In the genomic region with DNA sequence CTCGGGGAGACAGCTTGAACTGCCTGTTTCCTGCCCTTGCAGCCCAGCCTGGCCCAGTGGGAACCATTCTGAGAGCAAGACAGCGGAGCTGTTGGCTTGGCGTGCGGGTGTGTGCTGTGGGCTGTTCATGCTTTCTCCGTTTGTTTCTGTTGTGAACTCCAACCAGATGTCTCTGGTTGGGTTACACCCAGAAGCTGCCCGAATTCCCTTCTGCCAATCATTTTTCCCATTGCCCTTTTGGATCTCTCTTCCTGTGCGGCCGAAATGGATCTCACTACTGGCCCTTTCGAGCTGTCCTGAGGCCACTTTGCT, we compare ENCODE assay signal across 7 mouse cellular contexts. TPM values are rescaled to one million over a fixed set of nuclear protein-coding genes. Genes with fewer than 3 reads are reported as not detected.
DNase-seq lines count a peak whose midpoint lies in the region; ATAC-seq and TF ChIP-seq lines count a peak whose summit lies in the region.

No protein-coding gene starts in this region.

- no peak for TF ChIP-seq CTCF in heart, adult 2 months (IDR thresholded peaks at IDR 0.05)
- TF ChIP-seq CTCF in midbrain, postnatal 0 days (IDR thresholded peaks at IDR 0.05) = no peak

- 84% methylated on average over 9 of the region's 9 CpGs for WGBS in midbrain, embryonic 16.5 days
- WGBS in midbrain, embryonic 15.5 days = 67% methylated on average over 9 of the region's 9 CpGs
- WGBS in heart, adult 2 months = 35% methylated on average over 9 of the region's 9 CpGs
- 80% methylated on average over 9 of the region's 9 CpGs for WGBS in midbrain, postnatal 0 days

- 0 out of 2 replicates have a peak, but pooled peaks have one; percentile 8 for TF ChIP-seq EP300 in heart, adult 2 months (IDR thresholded peaks at IDR 0.05; ENCODE audit: insufficient read depth, low read depth, low read length)

- H3K79me2 ChIP-seq in heart, adult 2 months (replicated peaks; ENCODE audit: control insufficient read depth, insufficient read depth, low read length) = peaks cover 3% of the 10 kb centered on the region

- no peaks in the 10 kb centered on the region for H3K9me3 ChIP-seq in midbrain, embryonic 16.5 days (replicated peaks; ENCODE audit: control insufficient read depth, low read length, poor library complexity, severe bottlenecking)
- no peaks in the 10 kb centered on the region for H3K9me3 ChIP-seq in midbrain, embryonic 15.5 days
- no peaks in the 10 kb centered on the region for H3K9me3 ChIP-seq in midbrain, postnatal 0 days (ENCODE audit: low read length)

- peak; percentile 53 to 61 for DNase-seq in heart, adult 2 months
- peak; percentile 36 for DNase-seq in kidney, postnatal 14 days
- no peak for DNase-seq in midbrain, postnatal 0 days (ENCODE audit: low spot score)
- no peak for DNase-seq in left cerebral cortex, adult 8-10 months (ENCODE audit: low spot score in 2 of 2)
- no peak for DNase-seq in T-cell, adult 2 months (ENCODE audit: low spot score)

- peaks cover 18% of the 10 kb centered on the region for H3K27me3 ChIP-seq in midbrain, embryonic 16.5 days (ENCODE audit: control insufficient read depth, insufficient read depth, low read depth, low read length)
- H3K27me3 ChIP-seq in midbrain, embryonic 15.5 days (replicated peaks) = peaks cover 21% of the 10 kb centered on the region
- H3K27me3 ChIP-seq in heart, adult 2 months (ENCODE audit: control insufficient read depth, insufficient read depth, low read length) = no peaks in the 10 kb centered on the region
- H3K27me3 ChIP-seq in midbrain, postnatal 0 days (ENCODE audit: insufficient read depth, low read length) = peaks cover 19% of the 10 kb centered on the region

- no peak overlapping the region for H3K4me3 ChIP-seq in midbrain, embryonic 16.5 days (ENCODE audit: low read depth, low read length)
- no peak overlapping the region for H3K4me3 ChIP-seq in midbrain, embryonic 15.5 days
- peak overlapping the region; percentile 76 for H3K4me3 ChIP-seq in heart, adult 2 months
- no peak overlapping the region for H3K4me3 ChIP-seq in midbrain, postnatal 0 days (ENCODE audit: low read depth, low read length)

- peak overlapping the region; percentile 3; the same call in 1 of the 2 replicates for H3K4me2 ChIP-seq in midbrain, embryonic 16.5 days (ENCODE audit: low read length)
- no peak overlapping the region for H3K4me2 ChIP-seq in midbrain, embryonic 15.5 days
- H3K4me2 ChIP-seq in midbrain, postnatal 0 days (ENCODE audit: low read depth, low read length, poor library complexity, severe bottlenecking) = 0 out of 2 replicates have a peak overlapping the region, but pooled peaks have one; percentile 2

- no peak overlapping the region for H3K9ac ChIP-seq in midbrain, embryonic 16.5 days (ENCODE audit: low read depth, low read length)
- no peak overlapping the region for H3K9ac ChIP-seq in midbrain, embryonic 15.5 days
- H3K9ac ChIP-seq in heart, adult 2 months (ENCODE audit: low read depth, low read length) = peak overlapping the region; percentile 46; the same call in 1 of the 2 replicates
- no peak overlapping the region for H3K9ac ChIP-seq in midbrain, postnatal 0 days (replicated peaks; ENCODE audit: low read length, poor library complexity, severe bottlenecking)

- no peak for ATAC-seq in midbrain, embryonic 16.5 days
- ATAC-seq in midbrain, embryonic 15.5 days (replicated peaks) = no peak
- ATAC-seq in midbrain, postnatal 0 days (ENCODE audit: low FRiP score) = no peak

- intact Hi-C loops in heart, adult 2 months (cut with DNase I) = loop anchor here (2.0 kb wide), 1 partner anchor 267 kb away; no protein-coding TSS in a partner anchor

- no peak; the same call in 1 of the 2 replicates for TF ChIP-seq POLR2A in heart, adult 2 months (IDR thresholded peaks at IDR 0.05; ENCODE audit: insufficient read depth, low read depth, low read length)

- H3K4me1 ChIP-seq in midbrain, embryonic 16.5 days (ENCODE audit: control insufficient read depth, insufficient read depth, low read length) = peaks cover 25% of the 10 kb centered on the region
- H3K4me1 ChIP-seq in midbrain, embryonic 15.5 days = peaks cover 35% of the 10 kb centered on the region
- H3K4me1 ChIP-seq in heart, adult 2 months (ENCODE audit: control insufficient read depth, insufficient read depth, low read length) = peaks cover 10% of the 10 kb centered on the region
- no peaks in the 10 kb centered on the region for H3K4me1 ChIP-seq in midbrain, postnatal 0 days (ENCODE audit: insufficient read depth, low read length)

- H3K27ac ChIP-seq in midbrain, embryonic 16.5 days (ENCODE audit: low read length) = no peak overlapping the region
- H3K27ac ChIP-seq in midbrain, embryonic 15.5 days = no peak overlapping the region
- H3K27ac ChIP-seq in heart, adult 2 months = peak overlapping the region; percentile 97
- no peak overlapping the region for H3K27ac ChIP-seq in midbrain, postnatal 0 days (ENCODE audit: low read depth, low read length)

- H3K36me3 ChIP-seq in midbrain, embryonic 16.5 days (ENCODE audit: control insufficient read depth, insufficient read depth, low read length) = no peaks in the 10 kb centered on the region
- H3K36me3 ChIP-seq in midbrain, embryonic 15.5 days (replicated peaks) = no peaks in the 10 kb centered on the region
- H3K36me3 ChIP-seq in heart, adult 2 months (ENCODE audit: control insufficient read depth, insufficient read depth, low read length) = peaks cover 4% of the 10 kb centered on the region
- H3K36me3 ChIP-seq in midbrain, postnatal 0 days (ENCODE audit: insufficient read depth, low read length) = no peaks in the 10 kb centered on the region

RNA-seq across cellular contexts. Expression of a gene that starts 4.0 kb away (rescaled TPM):
- 15.6 and 15.8 TPM in 2 replicates for polyA plus RNA-seq in midbrain, embryonic 16.5 days (2015; fragmentation: Nextera tagmentation; extraction: Ambion mirVana)
- polyA plus RNA-seq in midbrain, embryonic 15.5 days (2015; fragmentation: Nextera tagmentation; extraction: Ambion mirVana) = 15.9 and 17.4 TPM in 2 replicates
- total RNA-seq in heart, adult 2 months (2021) = 10 to 100 TPM; 20.7 to 22.6 TPM
- polyA plus RNA-seq in heart, adult 2 months (2012; rRNA removed) = 23.9 and 27.1 TPM in 2 replicates
- 21.1 and 22.3 TPM in 2 replicates for total RNA-seq in midbrain, postnatal 0 days (2014; rRNA removed)
- polyA plus RNA-seq in midbrain, postnatal 0 days (2015; fragmentation: Nextera tagmentation; extraction: Ambion mirVana) = 10.1 and 11.5 TPM in 2 replicates
- 10 to 100 TPM; 14.6 to 17.8 (median 16.6) TPM for total RNA-seq in left cerebral cortex, adult 8-10 months (2022)

RNA-seq across cellular contexts. Expression of a gene that starts 16.1 kb away (rescaled TPM):
- 39.1 and 51.6 TPM in 2 replicates for polyA plus RNA-seq in midbrain, embryonic 16.5 days (2015; fragmentation: Nextera tagmentation; extraction: Ambion mirVana)
- 46.0 and 47.6 TPM in 2 replicates for polyA plus RNA-seq in midbrain, embryonic 15.5 days (2015; fragmentation: Nextera tagmentation; extraction: Ambion mirVana)
- 10 to 100 TPM; 19.6 to 21.2 TPM for total RNA-seq in heart, adult 2 months (2021)
- polyA plus RNA-seq in heart, adult 2 months (2012; rRNA removed) = 5.5 and 7.5 TPM in 2 replicates
- total RNA-seq in midbrain, postnatal 0 days (2014; rRNA removed) = 16.5 and 17.5 TPM in 2 replicates
- polyA plus RNA-seq in midbrain, postnatal 0 days (2015; fragmentation: Nextera tagmentation; extraction: Ambion mirVana) = 38.1 and 43.7 TPM in 2 replicates
- total RNA-seq in left cerebral cortex, adult 8-10 months (2022) = 10 to 100 TPM; 19.8 to 30.9 (median 20.8) TPM

RNA-seq across cellular contexts. Expression of a gene that starts 52.8 kb away (rescaled TPM):
- 81.1 and 84.7 TPM in 2 replicates for polyA plus RNA-seq in midbrain, embryonic 16.5 days (2015; fragmentation: Nextera tagmentation; extraction: Ambion mirVana)
- 88.4 and 96.0 TPM in 2 replicates for polyA plus RNA-seq in midbrain, embryonic 15.5 days (2015; fragmentation: Nextera tagmentation; extraction: Ambion mirVana)
- 1 to 10 TPM; 4.4 to 5.8 TPM for total RNA-seq in heart, adult 2 months (2021)
- 9.8 and 12.0 TPM in 2 replicates for polyA plus RNA-seq in heart, adult 2 months (2012; rRNA removed)
- 114 and 124 TPM in 2 replicates for total RNA-seq in midbrain, postnatal 0 days (2014; rRNA removed)
- 64.3 and 67.7 TPM in 2 replicates for polyA plus RNA-seq in midbrain, postnatal 0 days (2015; fragmentation: Nextera tagmentation; extraction: Ambion mirVana)
- 10 to 100 TPM; 52.0 to 52.9 (median 52.4) TPM for total RNA-seq in left cerebral cortex, adult 8-10 months (2022)

Comparison
In these comparisons a context has a peak if more than half of its experiments do, and no peak if none do; other contexts are left out.
1. DNase-seq: peak in heart, adult 2 months (2 of 2) and kidney, postnatal 14 days (single experiment); none in midbrain, postnatal 0 days (single experiment), left cerebral cortex, adult 8-10 months (0 of 2) and T-cell, adult 2 months (single experiment).